Mouse (Mus musculus) liver, postnatal 0 days (tissue): ENCODE data around the gene Olfr19.

ENCODE experiments used
- CTCF ChIP-seq: sonication (generic); IDR thresholded peaks from 2 replicates; pipeline ENCODE4 v1.5.1; 2016; ENCODE audit warnings: antibody characterized with exemption, low read depth
- EP300 ChIP-seq: IDR thresholded peaks from 2 replicates; pipeline ENCODE4 v1.6.1; 2016; ENCODE audit warnings: antibody characterized with exemption, low read depth, mild to moderate bottlenecking

- TF ChIP-seq CTCF (no peak), EP300 (no peak)
Observed at GRCm38 (mm10) chr16:16633730-16634129, 42.5 kb downstream of the Olfr19 start.
